Mouse (Mus musculus) embryo, embryonic 11 days (tissue): ENCODE measurements at regions not wholly inside any gene's neighbourhood (a gene's known extent, or its start where the extent isn't known, plus 50 kb on each side); places are given as distances from the start of the nearest gene placed in this dataset.

Source experiments
- DNase-seq: peaks from one replicate; pipeline ENCODE4 v3.0.0-alpha.2; 2015

- DNase-seq, result no peak
Observed at GRCm38 (mm10) chr9:120769056-120769455, 160.0 kb upstream of the Ctnnb1 start.

GRCm38 (mm10) chr9:120769679-120770078 lies 159.3 kb upstream of the Ctnnb1 start:
- peak; percentile 64 for DNase-seq

- peak; percentile 55 for DNase-seq
Observed at GRCm38 (mm10) chr9:120770886-120771285, 158.1 kb upstream of the Ctnnb1 start.

GRCm38 (mm10) chr9:120771896-120772530 lies 157.0 kb upstream of the Ctnnb1 start:
- no peak for DNase-seq

- no peak for DNase-seq
Observed at GRCm38 (mm10) chr9:120774251-120774650, 154.8 kb upstream of the Ctnnb1 start.

- DNase-seq, result no peak
Observed at GRCm38 (mm10) chr9:120774772-120775171, 154.2 kb upstream of the Ctnnb1 start.

- no peak for DNase-seq
Observed at GRCm38 (mm10) chr9:120775721-120776120, 153.3 kb upstream of the Ctnnb1 start.

GRCm38 (mm10) chr9:120776456-120777001 lies 152.5 kb upstream of the Ctnnb1 start:
- no peak for DNase-seq

GRCm38 (mm10) chr9:120777016-120777415 lies 152.0 kb upstream of the Ctnnb1 start:
- no peak for DNase-seq

- DNase-seq, result no peak
Observed at GRCm38 (mm10) chr9:120777501-120777900, 151.5 kb upstream of the Ctnnb1 start.

- no peak for DNase-seq
Observed at GRCm38 (mm10) chr9:120778423-120778822, 150.6 kb upstream of the Ctnnb1 start.

GRCm38 (mm10) chr9:120794210-120794609 lies 134.8 kb upstream of the Ctnnb1 start:
- no peak for DNase-seq

- no peak for DNase-seq
Observed at GRCm38 (mm10) chr9:120796111-120796880, 132.7 kb upstream of the Ctnnb1 start.

- DNase-seq, result no peak
Observed at GRCm38 (mm10) chr9:120797996-120798663, 130.9 kb upstream of the Ctnnb1 start.

- DNase-seq, result no peak
Observed at GRCm38 (mm10) chr9:120798901-120799300, 130.1 kb upstream of the Ctnnb1 start.

GRCm38 (mm10) chr9:120802646-120803045 lies 126.4 kb upstream of the Ctnnb1 start:
- no peak for DNase-seq

- DNase-seq, result no peak
Observed at GRCm38 (mm10) chr9:120804760-120805294, 124.2 kb upstream of the Ctnnb1 start.

- no peak for DNase-seq
Observed at GRCm38 (mm10) chr9:120808741-120809425, 120.1 kb upstream of the Ctnnb1 start.

- DNase-seq, result no peak
Observed at GRCm38 (mm10) chr9:120811522-120811921, 117.5 kb upstream of the Ctnnb1 start.

GRCm38 (mm10) chr9:120812667-120813210 lies 116.3 kb upstream of the Ctnnb1 start:
- DNase-seq, result no peak

GRCm38 (mm10) chr9:120814286-120814685 lies 114.7 kb upstream of the Ctnnb1 start:
- no peak for DNase-seq

GRCm38 (mm10) chr9:120818726-120819317 lies 110.2 kb upstream of the Ctnnb1 start:
- no peak for DNase-seq
